Comparison of ENCODE assay signal across 8 mouse cellular contexts in the genomic region with DNA sequence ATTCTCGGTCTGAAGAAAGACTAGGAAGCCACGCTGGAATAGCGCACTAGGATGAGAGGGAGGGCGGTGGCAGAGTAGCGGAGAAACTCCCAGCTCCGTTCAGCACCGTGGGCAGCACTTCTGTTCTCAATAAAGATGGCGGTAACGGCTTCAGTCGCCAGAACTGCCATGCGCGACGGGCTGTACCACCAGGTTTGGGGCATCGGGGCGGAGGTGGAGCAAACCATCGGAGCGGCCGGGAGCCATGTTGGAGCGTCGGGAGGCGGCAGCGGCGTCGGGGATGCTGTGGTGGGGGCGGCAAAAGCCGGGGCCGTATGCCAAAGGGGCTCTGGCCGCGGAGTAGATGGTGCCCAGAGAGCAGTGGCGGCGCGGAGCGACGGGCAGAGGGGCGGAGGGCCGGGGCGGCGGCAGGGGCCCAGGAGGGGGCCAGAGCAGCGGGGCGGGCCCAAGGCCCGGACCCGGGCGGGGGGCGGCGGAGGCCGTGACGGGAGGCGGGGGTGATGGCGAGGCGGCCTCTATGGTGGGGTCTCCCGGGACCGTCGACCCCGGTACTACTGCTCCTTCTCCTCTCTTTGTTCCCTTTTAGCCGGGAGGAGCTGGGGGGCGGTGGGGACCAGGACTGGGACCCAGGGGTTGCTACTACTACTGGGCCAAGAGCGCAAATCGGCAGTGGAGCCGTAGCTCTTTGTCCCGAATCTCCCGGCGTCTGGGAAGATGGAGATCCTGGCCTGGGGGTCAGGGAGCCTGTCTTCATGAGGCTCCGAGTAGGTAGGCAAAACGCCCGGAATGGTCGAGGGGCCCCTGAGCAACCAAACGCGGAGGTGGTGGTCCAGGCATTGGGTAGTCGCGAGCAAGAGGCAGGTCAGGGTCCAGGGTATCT. TPM values are rescaled to one million over a fixed set of nuclear protein-coding genes. Genes with fewer than 3 reads are reported as not detected.
DNase-seq lines count a peak whose midpoint lies in the region; ATAC-seq and TF ChIP-seq lines count a peak whose summit lies in the region.

Gene Celsr3, plus strand, starts transcription at position 501 of the 880 bp plus-strand sequence.

- 2% methylated on average over 64 of the region's 70 CpGs for WGBS in midbrain, embryonic 11.5 days
- 3% methylated on average over 64 of the region's 70 CpGs for WGBS in stomach, embryonic 16.5 days

- peaks cover 54% of the 10 kb centered on the region for H3K27me3 ChIP-seq in midbrain, embryonic 11.5 days (ENCODE audit: control insufficient read depth, insufficient read depth, low read length)
- peaks cover 81% of the 10 kb centered on the region for H3K27me3 ChIP-seq in stomach, embryonic 16.5 days (ENCODE audit: control insufficient read depth, insufficient read depth, low read length)

- H3K4me1 ChIP-seq in midbrain, embryonic 11.5 days (ENCODE audit: control insufficient read depth, insufficient read depth, low read length): peaks cover 22% of the 10 kb centered on the region
- H3K4me1 ChIP-seq in stomach, embryonic 16.5 days (ENCODE audit: control insufficient read depth, insufficient read depth, low read length): peaks cover 8% of the 10 kb centered on the region

- DNase-seq in gastrocnemius, postnatal 10 days: peak; percentile 43
- no peak for DNase-seq in gastrocnemius, postnatal 36 days
- DNase-seq in ZHBTc4 (ENCODE audit: low read depth, low spot score): peak; percentile 97
- peak; percentile 97 for DNase-seq in embryo, embryonic 10 days (ENCODE audit: low spot score)
- DNase-seq in heart, postnatal 10 days: peak; percentile 69 to 71
- peak; percentile 89 to 91 for DNase-seq in left cerebral cortex, adult 2 months (ENCODE audit: extremely low spot score in 1 of 2, low spot score in 2 of 2)
- DNase-seq in midbrain, embryonic 11.5 days (ENCODE audit: low spot score, missing footprints): peak; percentile 98

- H3K4me2 ChIP-seq in midbrain, embryonic 11.5 days: peak within 1 kb of the TSS; percentile 79
- peak within 1 kb of the TSS; percentile 81 for H3K4me2 ChIP-seq in stomach, embryonic 16.5 days (ENCODE audit: low read depth, low read length)

- intact Hi-C loops in gastrocnemius, postnatal 36 days (cut with DNase I): no loop called here
- intact Hi-C loops in heart, postnatal 10 days (cut with DNase I): no loop called here
- intact Hi-C loops in left cerebral cortex, adult 2 months (cut with DNase I): no loop called here

- H3K4me3 ChIP-seq in left cerebral cortex, adult 2 months: peak within 1 kb of the TSS; percentile 62
- peak within 1 kb of the TSS; percentile 66 for H3K4me3 ChIP-seq in midbrain, embryonic 11.5 days (ENCODE audit: low read depth, low read length)
- H3K4me3 ChIP-seq in stomach, embryonic 16.5 days (replicated peaks; ENCODE audit: low read length): peak within 1 kb of the TSS; percentile 47

- no peaks in the 10 kb centered on the region for H3K36me3 ChIP-seq in midbrain, embryonic 11.5 days (ENCODE audit: control insufficient read depth, insufficient read depth, low read length)
- no peaks in the 10 kb centered on the region for H3K36me3 ChIP-seq in stomach, embryonic 16.5 days (ENCODE audit: control insufficient read depth, insufficient read depth, low read length)

- ATAC-seq in midbrain, embryonic 11.5 days (ENCODE audit: low FRiP score): peak; percentile 56
- peak; percentile 18; the same call in 1 of the 2 replicates for ATAC-seq in stomach, embryonic 16.5 days (ENCODE audit: insufficient read depth, low FRiP score)

- H3K27ac ChIP-seq in left cerebral cortex, adult 2 months: peak within 1 kb of the TSS; percentile 82
- H3K27ac ChIP-seq in midbrain, embryonic 11.5 days (ENCODE audit: low read depth, low read length): peak within 1 kb of the TSS; percentile 40
- H3K27ac ChIP-seq in stomach, embryonic 16.5 days (ENCODE audit: low read length): no peak within 1 kb of the TSS

- TF ChIP-seq CTCF in left cerebral cortex, adult 2 months (IDR thresholded peaks at IDR 0.05): no peak

- H3K9me3 ChIP-seq in midbrain, embryonic 11.5 days (ENCODE audit: control insufficient read depth, low read length): no peaks in the 10 kb centered on the region
- no peaks in the 10 kb centered on the region for H3K9me3 ChIP-seq in stomach, embryonic 16.5 days (replicated peaks; ENCODE audit: control insufficient read depth, low read length)

- H3K9ac ChIP-seq in midbrain, embryonic 11.5 days (ENCODE audit: low read length): peak within 1 kb of the TSS; percentile 73
- H3K9ac ChIP-seq in stomach, embryonic 16.5 days (ENCODE audit: low read length): no peak within 1 kb of the TSS; the same call in 1 of the 2 replicates

RNA-seq across cellular contexts. Expression of gene Celsr3, which starts in this region (rescaled TPM):
- under 1 TPM; 0.14 to 0.54 TPM for total RNA-seq in gastrocnemius, postnatal 10 days (2021)
- total RNA-seq in gastrocnemius, postnatal 36 days (2021): not detected
- total RNA-seq in heart, postnatal 10 days (2021): under 1 TPM; 0.22 to 0.24 TPM
- 10 to 100 TPM; 65.1 to 75.0 TPM for total RNA-seq in left cerebral cortex, adult 2 months (2021)
- polyA plus RNA-seq in midbrain, embryonic 11.5 days (2014; fragmentation: Nextera tagmentation; extraction: Ambion mirVana): 5.4 and 6.4 TPM in 2 replicates
- polyA plus RNA-seq in stomach, embryonic 16.5 days (2015; fragmentation: Nextera tagmentation; extraction: Ambion mirVana): 0.74 and 1.0 TPM in 2 replicates

Comparison
In these comparisons a context has a peak if more than half of its experiments do, and no peak if none do; other contexts are left out.
1. RNA of gene Celsr3 (total RNA-seq): 65.1 to 75.0 TPM in left cerebral cortex, adult 2 months; 0.14 to 0.54 TPM in gastrocnemius, postnatal 10 days, 0.22 to 0.24 TPM in heart, postnatal 10 days and not detected in gastrocnemius, postnatal 36 days; every median in the first group is over 10 times any median in the second.
2. Peak in DNase-seq in gastrocnemius, postnatal 10 days; RNA of the gene not detected or under 1 TPM.
3. Peak in DNase-seq in heart, postnatal 10 days; RNA of the gene not detected or under 1 TPM.
4. DNase-seq: peak in ZHBTc4 (single experiment), embryo, embryonic 10 days (single experiment), left cerebral cortex, adult 2 months (2 of 2) and midbrain, embryonic 11.5 days (single experiment); none in gastrocnemius, postnatal 36 days (0 of 2).
5. Peak in every context shown above with its lines, with median percentiles within 50 percentile points of each other: H3K4me3 ChIP-seq.